Mouse (Mus musculus) ES-E14 (cell line): Measurements from ENCODE around the gene Ctnna3. TPM values are rescaled to one million over a fixed set of nuclear protein-coding genes. Genes with fewer than 3 reads are reported as not detected.

Experiments used
- DNase-seq: peaks from one replicate; pipeline ENCODE4 v3.0.0-alpha.2; 2013; ENCODE audit warnings: low read depth, low spot score
- H3K27ac ChIP-seq: 2 replicates; pipeline ENCODE4 v1.5.1; 2012; ENCODE audit warnings: low read depth, mild to moderate bottlenecking, low read length, moderate library complexity, mixed read lengths; ENCODE audit not compliant: poor library complexity, insufficient read depth, severe bottlenecking
- H3K36me3 ChIP-seq: 2 replicates; pipeline ENCODE4 v1.6.1; 2012; ENCODE audit warnings: mild to moderate bottlenecking, low read length, moderate library complexity, mixed read lengths; ENCODE audit not compliant: control insufficient read depth, poor library complexity, insufficient read depth, severe bottlenecking
- H3K4me1 ChIP-seq, 2 experiments: fragments of 150-350 bp in 1 of 2; sonication (generic) in 1 of 2; 2 replicates each; pipeline ENCODE4 v1.6.1; 2012; ENCODE audit warnings: low read length in 2 of 2, mild to moderate bottlenecking in 1 of 2, mixed read lengths in 1 of 2; ENCODE audit not compliant: control insufficient read depth in 2 of 2, insufficient read depth in 2 of 2, poor library complexity in 1 of 2
- H3K4me3 ChIP-seq, 2 experiments: fragments of 150-350 bp in 1 of 2; sonication (generic) in 1 of 2; 2 replicates each; pipeline ENCODE4 v1.5.1; 2012; ENCODE audit warnings: low read length in 2 of 2, low read depth in 1 of 2, mild to moderate bottlenecking in 1 of 2, mixed read lengths in 1 of 2; ENCODE audit not compliant: insufficient read depth in 1 of 2, poor library complexity in 1 of 2, severe bottlenecking in 1 of 2
- H3K9ac ChIP-seq: 2 replicates; pipeline ENCODE4 v1.6.1; 2012; ENCODE audit warnings: low read depth, mild to moderate bottlenecking, low read length, mixed read lengths; ENCODE audit not compliant: poor library complexity, insufficient read depth, severe bottlenecking
- H3K9me3 ChIP-seq: fragments of 150-350 bp; sonication (generic); 2 replicates; pipeline ENCODE4 v1.6.1; 2012; ENCODE audit warnings: low read depth, mild to moderate bottlenecking, low read length; ENCODE audit not compliant: control insufficient read depth, insufficient read depth
- CHD2 ChIP-seq: IDR thresholded peaks from 2 replicates; pipeline ENCODE4 v1.6.1; 2014; ENCODE audit warnings: mild to moderate bottlenecking, low read depth, low read length, inconsistent platforms
- HCFC1 ChIP-seq: IDR thresholded peaks from 2 replicates; pipeline ENCODE4 v1.6.1; 2012; ENCODE audit warnings: low read length, inconsistent platforms, borderline replicate concordance; ENCODE audit not compliant: insufficient read depth
- MAFK ChIP-seq: IDR thresholded peaks from 2 replicates; pipeline ENCODE4 v1.6.1; 2014; ENCODE audit warnings: mild to moderate bottlenecking, low read depth, low read length, inconsistent platforms; ENCODE audit not compliant: insufficient read depth
- ZC3H11A ChIP-seq: IDR thresholded peaks from 2 replicates; pipeline ENCODE4 v1.6.1; 2012; ENCODE audit warnings: low read depth, mild to moderate bottlenecking, inconsistent platforms, low read length, borderline replicate concordance
- ZNF384 ChIP-seq: IDR thresholded peaks from 2 replicates; pipeline ENCODE4 v1.6.1; 2012; ENCODE audit warnings: low read depth, low read length, inconsistent platforms
- in situ Hi-C, 2 experiments: fragments of 600-800 bp; cut with MboI; formaldehyde crosslinking; loops; one replicate each; pipeline ENCODE4 v1.15.1; 2025; ENCODE audit warnings: low sequenced_read_pairs in 2 of 2, inconsistent platforms in 1 of 2; ENCODE audit not compliant: unreplicated experiment in 2 of 2
- total RNA-seq: library from RNA; depleted of rRNA; stranded (reverse); fragments of 300-350 nt; gene quantifications from 2 replicates; pipeline ENCODE4 v1.2.3, GENCODE M21; 2012

Ctnna3 gene
- total RNA-seq, 1 experiment, result not detected

- Histone ChIP-seq H3K4me3 (no peak overlapping the region), H3K27ac (no peak overlapping the region), H3K9me3 (no peaks in the 10 kb centered on the region), H3K36me3 (no peaks in the 10 kb centered on the region), H3K9ac (no peak overlapping the region), H3K4me1 (no peaks in the 10 kb centered on the region)
- no peak for DNase-seq
- in situ Hi-C loops, result no loop called here
- TF ChIP-seq ZNF384, result no peak
- TF ChIP-seq ZC3H11A, result no peak
- TF ChIP-seq HCFC1, result no peak
- no peak for TF ChIP-seq MAFK
- TF ChIP-seq CHD2, result no peak
Observed at GRCm38 (mm10) chr10:64243421-64243820, 813.5 kb downstream of the Ctnna3 start.

- in situ Hi-C loops, result no loop called here
- Histone ChIP-seq H3K27ac (no peak overlapping the region), H3K4me1 (no peaks in the 10 kb centered on the region), H3K9ac (no peak overlapping the region), H3K4me3 (no peak overlapping the region), H3K9me3 (no peaks in the 10 kb centered on the region), H3K36me3 (no peaks in the 10 kb centered on the region)
- DNase-seq, result no peak
- no peak for TF ChIP-seq CHD2
- TF ChIP-seq MAFK, result no peak
- no peak for TF ChIP-seq ZNF384
Observed at GRCm38 (mm10) chr10:64268156-64268555, 838.3 kb downstream of the Ctnna3 start.

- Histone ChIP-seq H3K27ac (no peak overlapping the region), H3K36me3 (no peaks in the 10 kb centered on the region), H3K4me1 (no peaks in the 10 kb centered on the region), H3K4me3 (no peak overlapping the region), H3K9ac (no peak overlapping the region), H3K9me3 (no peaks in the 10 kb centered on the region)
- TF ChIP-seq MAFK (no peak), HCFC1 (no peak), ZC3H11A (no peak)
- no peak for DNase-seq
- in situ Hi-C loops, result no loop called here
Observed at GRCm38 (mm10) chr10:64275143-64275542, 845.2 kb downstream of the Ctnna3 start.

- DNase-seq, result no peak
- in situ Hi-C loops, result no loop called here
- no peak for TF ChIP-seq CHD2
- no peak for TF ChIP-seq ZNF384
- no peak for TF ChIP-seq HCFC1
- no peak for TF ChIP-seq MAFK
- no peak for TF ChIP-seq ZC3H11A
- H3K9ac ChIP-seq, result no peak overlapping the region
- H3K27ac ChIP-seq, result no peak overlapping the region
- no peaks in the 10 kb centered on the region for H3K9me3 ChIP-seq
- H3K4me3 ChIP-seq, result no peak overlapping the region
- no peaks in the 10 kb centered on the region for H3K4me1 ChIP-seq
- no peaks in the 10 kb centered on the region for H3K36me3 ChIP-seq
Observed at GRCm38 (mm10) chr10:64278836-64279235, 848.9 kb downstream of the Ctnna3 start.

GRCm38 (mm10) chr10:64305802-64306201 is 875.9 kb downstream of the Ctnna3 start:
- Histone ChIP-seq H3K27ac (no peak overlapping the region), H3K4me3 (no peak overlapping the region), H3K4me1 (no peaks in the 10 kb centered on the region), H3K9ac (no peak overlapping the region), H3K9me3 (no peaks in the 10 kb centered on the region), H3K36me3 (no peaks in the 10 kb centered on the region)
- DNase-seq, result no peak
- in situ Hi-C loops, result no loop called here
- TF ChIP-seq HCFC1 (no peak), ZC3H11A (no peak), CHD2 (no peak), ZNF384 (no peak), MAFK (no peak)
